Mouse (Mus musculus) heart, embryonic 13.5 days (tissue): ENCODE results near the gene Rapgef2. TPM values are rescaled to one million over a fixed set of nuclear protein-coding genes. Genes with fewer than 3 reads are reported as not detected.
"Not testable (repeated sequence)": the region's sequence is repeated elsewhere in the genome, so short reads cannot be mapped to it uniquely, and the experiment has no call there.

Experiments used
- ATAC-seq: fragments of 200-750 bp; cut with Nextera tagmentation; 2 replicates; pipeline ENCODE4 v1.8.0; 2017; ENCODE audit warnings: moderate TSS enrichment; ENCODE audit not compliant: insufficient number of reproducible peaks, low FRiP score, low TSS enrichment; ENCODE audit errors: extremely low read depth
- H3K27ac ChIP-seq: fragments of 300-500 bp; sonication (generic); replicated peaks from 2 replicates; pipeline ENCODE4 v1.5.1; 2015; ENCODE audit warnings: moderate library complexity, mild to moderate bottlenecking, inconsistent platforms
- H3K27me3 ChIP-seq: fragments of 300-500 bp; sonication (generic); replicated peaks from 2 replicates; pipeline ENCODE4 v1.6.1; 2015; ENCODE audit warnings: mild to moderate bottlenecking, inconsistent platforms
- H3K36me3 ChIP-seq: fragments of 300-500 bp; sonication (generic); 2 replicates; pipeline ENCODE4 v1.6.1; 2015; ENCODE audit warnings: mild to moderate bottlenecking, inconsistent platforms
- H3K4me1 ChIP-seq: fragments of 300-500 bp; sonication (generic); 2 replicates; pipeline ENCODE4 v1.6.1; 2015; ENCODE audit warnings: inconsistent platforms
- H3K4me2 ChIP-seq: fragments of 300-500 bp; sonication (generic); 2 replicates; pipeline ENCODE4 v1.6.1; 2015; ENCODE audit warnings: inconsistent platforms, mild to moderate bottlenecking, moderate library complexity
- H3K4me3 ChIP-seq: fragments of 300-500 bp; sonication (generic); 2 replicates; pipeline ENCODE4 v1.5.1; 2015; ENCODE audit warnings: moderate library complexity, mild to moderate bottlenecking, inconsistent platforms
- H3K9ac ChIP-seq: fragments of 300-500 bp; sonication (generic); 2 replicates; pipeline ENCODE4 v1.6.1; 2015; ENCODE audit warnings: inconsistent platforms, mild to moderate bottlenecking, moderate library complexity
- H3K9me3 ChIP-seq: fragments of 300-500 bp; sonication (generic); 2 replicates; pipeline ENCODE4 v1.6.1; 2016; ENCODE audit warnings: inconsistent platforms
- WGBS: fragments of 180-500 bp; shearing (Covaris S2); methylation state at CpG from one replicate; pipeline ENCODE4 v1.1.7; 2015; ENCODE audit warnings: mixed read lengths; 5-methylcytosine and 5-hydroxymethylcytosine counted together
- polyA plus RNA-seq: library from polyadenylated mRNA; unstranded; fragments of >200 nt; fragmentation: Nextera tagmentation; extraction: Ambion mirVana; gene quantifications from 2 replicates; pipeline ENCODE4 v1.2.1, GENCODE M21; 2015

Rapgef2 gene
- polyA plus RNA-seq, 1 experiment from 2014 or later: 4.1 TPM

- no peaks in the 10 kb centered on the region for H3K9me3 ChIP-seq
- no peaks in the 10 kb centered on the region for H3K36me3 ChIP-seq
- H3K4me1 ChIP-seq: peaks cover 18% of the 10 kb centered on the region
- H3K9ac ChIP-seq: no peak overlapping the region
- 95% methylated on average over 4 of the region's 4 CpGs for WGBS
- no peak overlapping the region for H3K4me2 ChIP-seq
- no peak overlapping the region for H3K27ac ChIP-seq
- no peaks in the 10 kb centered on the region for H3K27me3 ChIP-seq
- ATAC-seq: no peak
- H3K4me3 ChIP-seq: no peak overlapping the region
These were observed 55.6 kb downstream of the Rapgef2 start for GRCm38 (mm10) chr3:79230718-79231117.

- no peak overlapping the region for H3K9ac ChIP-seq
- no peak overlapping the region for H3K27ac ChIP-seq
- ATAC-seq: no peak
- no peaks in the 10 kb centered on the region for H3K9me3 ChIP-seq
- no peaks in the 10 kb centered on the region for H3K27me3 ChIP-seq
- peaks cover 20% of the 10 kb centered on the region for H3K4me1 ChIP-seq
- H3K36me3 ChIP-seq: no peaks in the 10 kb centered on the region
- 67% methylated on average over 6 of the region's 6 CpGs for WGBS
- no peak overlapping the region for H3K4me2 ChIP-seq
- no peak overlapping the region for H3K4me3 ChIP-seq
These were observed 56.8 kb downstream of the Rapgef2 start for GRCm38 (mm10) chr3:79229546-79229945.

- Histone ChIP-seq H3K27me3 (no peaks in the 10 kb centered on the region), H3K9me3 (no peaks in the 10 kb centered on the region), H3K4me3 (no peak overlapping the region), H3K4me1 (peaks cover 20% of the 10 kb centered on the region; the same call in 1 of the 2 replicates), H3K27ac (no peak overlapping the region), H3K4me2 (no peak overlapping the region), H3K36me3 (no peaks in the 10 kb centered on the region), H3K9ac (no peak overlapping the region)
- no peak for ATAC-seq
These were observed 58.0 kb downstream of the Rapgef2 start for GRCm38 (mm10) chr3:79228304-79228703.

GRCm38 (mm10) chr3:79227356-79228088, 58.8 kb downstream of the Rapgef2 start:
- peaks cover 21% of the 10 kb centered on the region; the same call in 1 of the 2 replicates for H3K4me1 ChIP-seq
- no peaks in the 10 kb centered on the region for H3K9me3 ChIP-seq
- H3K4me2 ChIP-seq: no peak overlapping the region
- 81% methylated on average over 17 of the region's 17 CpGs for WGBS
- no peak overlapping the region for H3K27ac ChIP-seq
- H3K36me3 ChIP-seq: no peaks in the 10 kb centered on the region
- no peak overlapping the region for H3K9ac ChIP-seq
- H3K4me3 ChIP-seq: no peak overlapping the region
- H3K27me3 ChIP-seq: no peaks in the 10 kb centered on the region
- ATAC-seq: no peak

- H3K4me1 ChIP-seq: peaks cover 28% of the 10 kb centered on the region
- not testable (repeated sequence) for H3K4me2 ChIP-seq, H3K4me3 ChIP-seq, H3K9ac ChIP-seq, H3K27me3 ChIP-seq, H3K36me3 ChIP-seq, ATAC-seq, H3K9me3 ChIP-seq, H3K27ac ChIP-seq
- 71% methylated on average over 1 of the region's 1 CpGs for WGBS
These were observed 59.5 kb downstream of the Rapgef2 start for GRCm38 (mm10) chr3:79226807-79227206.

GRCm38 (mm10) chr3:79225888-79226287, 60.4 kb downstream of the Rapgef2 start:
- Histone ChIP-seq H3K4me3 (no peak overlapping the region), H3K9ac (no peak overlapping the region), H3K4me2 (no peak overlapping the region), H3K4me1 (peaks cover 34% of the 10 kb centered on the region), H3K9me3 (no peaks in the 10 kb centered on the region), H3K27me3 (no peaks in the 10 kb centered on the region), H3K27ac (no peak overlapping the region), H3K36me3 (no peaks in the 10 kb centered on the region)
- WGBS: 80% methylated on average over 6 of the region's 6 CpGs
- ATAC-seq: no peak

- Histone ChIP-seq H3K4me2 (no peak overlapping the region), H3K36me3 (no peaks in the 10 kb centered on the region), H3K27me3 (no peaks in the 10 kb centered on the region), H3K9ac (no peak overlapping the region), H3K4me3 (no peak overlapping the region), H3K9me3 (no peaks in the 10 kb centered on the region), H3K4me1 (peaks cover 31% of the 10 kb centered on the region), H3K27ac (no peak overlapping the region)
- WGBS: 76% methylated on average over 7 of the region's 7 CpGs
- ATAC-seq: no peak
These were observed 62.0 kb downstream of the Rapgef2 start for GRCm38 (mm10) chr3:79224352-79224751.

- WGBS: 61% methylated on average over 8 of the region's 8 CpGs
- Histone ChIP-seq H3K4me3 (no peak overlapping the region), H3K27me3 (no peaks in the 10 kb centered on the region), H3K27ac (no peak overlapping the region), H3K4me1 (peaks cover 40% of the 10 kb centered on the region), H3K9ac (no peak overlapping the region), H3K36me3 (no peaks in the 10 kb centered on the region), H3K4me2 (no peak overlapping the region), H3K9me3 (no peaks in the 10 kb centered on the region)
- no peak for ATAC-seq
These were observed 63.0 kb downstream of the Rapgef2 start for GRCm38 (mm10) chr3:79223281-79223680.

- H3K27ac ChIP-seq: no peak overlapping the region
- H3K4me3 ChIP-seq: no peak overlapping the region
- ATAC-seq: no peak
- no peaks in the 10 kb centered on the region for H3K9me3 ChIP-seq
- 58% methylated on average over 13 of the region's 13 CpGs for WGBS
- H3K27me3 ChIP-seq: no peaks in the 10 kb centered on the region
- no peaks in the 10 kb centered on the region for H3K36me3 ChIP-seq
- peaks cover 45% of the 10 kb centered on the region for H3K4me1 ChIP-seq
- H3K9ac ChIP-seq: no peak overlapping the region
- no peak overlapping the region for H3K4me2 ChIP-seq
These were observed 63.9 kb downstream of the Rapgef2 start for GRCm38 (mm10) chr3:79222192-79222960.

- H3K4me2 ChIP-seq: no peak overlapping the region
- no peaks in the 10 kb centered on the region for H3K9me3 ChIP-seq
- peaks cover 45% of the 10 kb centered on the region for H3K4me1 ChIP-seq
- WGBS: 39% methylated on average over 9 of the region's 9 CpGs
- H3K9ac ChIP-seq: no peak overlapping the region
- H3K27ac ChIP-seq: no peak overlapping the region
- H3K36me3 ChIP-seq: no peaks in the 10 kb centered on the region
- no peak overlapping the region for H3K4me3 ChIP-seq
- H3K27me3 ChIP-seq: no peaks in the 10 kb centered on the region
- no peak for ATAC-seq
These were observed 64.8 kb downstream of the Rapgef2 start for GRCm38 (mm10) chr3:79221296-79222191.
